Mouse (Mus musculus): ENCODE data around the gene Gm45785. TPM values are rescaled to one million over a fixed set of nuclear protein-coding genes. Genes with fewer than 3 reads are reported as not detected.

Gm45785 gene
- total RNA-seq, 2 experiments from 2014 or later: not detected

DNA sequence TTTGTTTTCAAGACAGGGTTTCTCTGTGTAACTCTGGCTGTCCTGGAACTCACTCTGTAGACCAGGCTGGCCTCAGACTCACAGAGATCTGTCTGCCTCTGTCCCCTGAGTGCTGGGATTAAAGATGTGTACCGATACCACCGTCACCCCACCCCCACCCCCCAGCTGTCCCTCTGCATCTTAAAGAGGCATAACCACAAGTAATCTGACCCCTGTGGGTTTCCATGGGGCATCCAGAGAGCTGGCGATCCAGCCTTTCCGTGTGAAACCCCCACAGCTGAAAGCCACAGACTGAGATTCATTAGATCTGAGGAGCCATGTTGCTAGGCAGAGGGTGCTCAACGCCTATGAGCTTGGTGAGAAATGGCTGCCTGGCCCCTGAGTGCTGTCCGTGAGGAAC, 3.9 kb upstream of the Gm45785 start:
- DNase-seq: no peak
- intact Hi-C loops (cut with DNase I): no loop called here

GRCm38 (mm10) chr7:140858746-140859145, 2.6 kb upstream of the Gm45785 start:
- intact Hi-C loops (cut with DNase I): no loop called here

GRCm38 (mm10) chr7:140857550-140858505, 1.7 kb upstream of the Gm45785 start, which contains the start of gene Bet1l:
Gene Bet1l (minus strand): TSS chr7:140857577.
- no peak for DNase-seq
- intact Hi-C loops (cut with DNase I): loop anchor here (2.0 kb wide), 1 partner anchor 23 kb away; the partner anchor contains the start of gene Psmd13

More at GRCm38 (mm10) chr7:140858746-140859145, 2.6 kb upstream of the Gm45785 start:
- DNase-seq: no peak

DNA sequence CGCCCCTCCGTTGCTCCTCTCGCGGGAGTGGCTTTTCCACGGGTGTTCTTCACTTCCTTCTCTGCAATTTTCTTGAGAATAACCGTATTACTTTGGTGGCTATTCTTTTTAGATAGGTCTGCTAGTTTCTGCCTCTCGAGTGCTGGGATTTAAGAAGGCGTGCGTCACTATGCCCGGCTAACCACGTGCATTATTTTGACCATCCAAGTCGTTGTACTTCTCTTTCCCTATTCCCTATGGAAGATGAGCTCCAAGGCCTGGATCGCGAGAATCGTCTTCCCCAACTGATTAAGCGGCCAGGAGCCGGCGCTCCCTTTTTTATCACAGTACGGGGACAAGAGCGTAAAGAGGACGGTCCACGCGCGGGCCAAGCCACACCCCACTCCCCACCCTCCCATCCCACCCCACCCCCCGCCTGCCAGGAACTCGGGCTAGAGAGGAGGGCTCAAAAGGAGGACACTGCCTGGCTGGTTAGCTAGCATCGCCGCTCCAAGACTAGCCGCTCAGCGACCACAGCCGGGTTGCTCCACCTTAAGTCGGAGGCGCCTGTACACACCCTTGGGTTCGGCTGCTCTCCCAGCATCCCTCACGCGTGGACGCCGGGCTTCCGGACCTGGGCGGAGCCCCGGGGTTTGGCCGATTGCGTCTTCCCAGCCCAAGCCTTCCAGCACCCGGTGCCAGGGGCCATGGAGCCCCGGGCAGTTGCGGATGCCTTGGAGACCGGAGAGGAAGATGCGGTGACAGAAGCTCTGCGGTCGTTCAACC, 836 bp upstream of the Gm45785 start, which contains the start of gene Ric8a:
Gene Ric8a (plus strand): TSS at position 173 of the 765 bp plus-strand sequence.
- DNase-seq: peak; percentile 87 to 88
- intact Hi-C loops (cut with DNase I): loop anchor here (2.0 kb wide), 1 partner anchor 24 kb away; the partner anchor contains the start of gene Psmd13

DNA sequence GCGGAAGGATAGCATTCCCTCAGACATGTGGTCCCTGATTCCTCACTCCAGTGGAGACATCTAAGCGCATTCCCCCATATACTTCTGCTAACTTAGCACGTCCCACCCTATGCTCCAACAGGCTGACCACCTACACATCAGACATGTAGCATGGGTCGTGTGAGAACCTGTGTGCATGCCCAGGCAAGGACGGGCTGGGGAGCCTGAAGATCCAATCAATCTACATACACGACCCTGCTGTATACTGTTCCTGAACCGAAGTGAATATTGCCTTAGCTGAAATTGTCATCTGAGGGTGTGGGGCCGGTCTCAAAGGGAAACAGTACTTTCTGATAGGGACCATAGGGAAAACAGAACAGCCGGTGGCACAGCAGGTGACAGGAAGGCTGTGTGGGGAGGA, 950 bp downstream of the Gm45785 start:
- intact Hi-C loops (cut with DNase I): loop anchor here (2.0 kb wide), 1 partner anchor 48 kb away; no protein-coding TSS in a partner anchor
- no peak for DNase-seq

DNA sequence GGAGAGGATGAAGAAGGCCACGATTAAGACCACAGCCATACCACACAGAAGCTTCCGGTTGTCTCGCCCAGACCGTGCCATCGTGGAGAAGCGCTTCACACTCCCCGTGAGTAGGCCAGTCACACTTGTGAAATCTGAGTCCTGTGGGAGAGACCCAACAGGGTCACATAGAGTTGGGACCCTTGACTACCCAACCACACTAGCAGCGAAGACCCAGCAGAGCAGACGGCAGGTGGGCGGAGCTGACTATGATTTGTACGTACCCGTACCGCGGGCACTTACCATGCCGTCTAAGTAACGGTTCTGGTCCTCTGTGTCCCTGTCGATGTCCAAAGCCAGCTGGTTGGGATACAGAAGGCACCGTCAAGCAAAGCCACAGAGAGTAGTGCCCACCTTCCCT, 1.6 kb downstream of the Gm45785 start:
- intact Hi-C loops (cut with DNase I): loop anchor here (2.0 kb wide), 1 partner anchor 48 kb away; no protein-coding TSS in a partner anchor
- no peak for DNase-seq

GRCm38 (mm10) chr7:140853386-140853785, 2.7 kb downstream of the Gm45785 start:
- no peak for DNase-seq
- intact Hi-C loops (cut with DNase I): no loop called here

DNA sequence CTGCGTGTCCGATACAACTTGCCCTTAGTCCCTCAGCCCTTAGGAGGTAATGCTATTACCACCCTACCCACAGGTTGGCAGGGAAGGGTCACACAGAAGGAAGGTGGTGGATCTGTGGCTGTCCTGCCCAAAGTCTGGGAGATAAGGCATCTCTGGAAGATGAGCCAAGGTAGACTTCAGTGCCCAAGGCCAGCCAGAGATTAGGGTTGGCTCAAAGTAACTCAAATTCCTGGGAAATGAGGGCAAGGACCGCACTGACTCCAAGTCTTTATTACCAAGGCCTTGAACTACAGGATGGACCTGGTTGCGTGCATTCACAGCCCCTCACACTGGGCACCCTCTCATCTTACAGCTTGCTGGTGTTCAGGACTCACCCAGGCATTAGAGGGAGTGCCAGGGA, 4.2 kb downstream of the Gm45785 start:
- intact Hi-C loops (cut with DNase I): no loop called here

DNA sequence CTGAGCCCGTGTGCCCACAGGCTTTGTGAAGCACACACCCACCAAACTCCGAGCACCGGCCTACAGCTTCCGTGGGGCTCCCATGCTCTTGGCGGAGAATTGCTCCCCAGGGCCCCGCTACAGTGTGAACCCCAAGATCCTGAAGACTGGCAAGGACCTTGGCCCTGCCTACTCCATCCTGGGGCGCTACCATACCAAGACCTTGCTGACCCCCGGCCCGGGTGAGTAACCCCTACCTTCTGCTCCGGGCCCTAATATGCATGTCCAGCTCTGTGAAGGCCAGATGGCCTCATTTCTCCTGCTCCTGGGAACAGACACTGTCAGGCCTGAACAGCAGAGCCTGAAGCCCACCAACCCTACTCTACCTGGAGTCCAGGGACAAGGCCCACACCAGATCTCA, 7.5 kb downstream of the Gm45785 start:
- no peak for DNase-seq
- intact Hi-C loops (cut with DNase I): loop anchor here (5.0 to 10.0 kb wide), 2 partner anchors 219 to 326 kb away; partner anchors contain the start of gene Rnh1

More for the DNA sequence above, 4.2 kb downstream of the Gm45785 start:
- DNase-seq: no peak

DNA sequence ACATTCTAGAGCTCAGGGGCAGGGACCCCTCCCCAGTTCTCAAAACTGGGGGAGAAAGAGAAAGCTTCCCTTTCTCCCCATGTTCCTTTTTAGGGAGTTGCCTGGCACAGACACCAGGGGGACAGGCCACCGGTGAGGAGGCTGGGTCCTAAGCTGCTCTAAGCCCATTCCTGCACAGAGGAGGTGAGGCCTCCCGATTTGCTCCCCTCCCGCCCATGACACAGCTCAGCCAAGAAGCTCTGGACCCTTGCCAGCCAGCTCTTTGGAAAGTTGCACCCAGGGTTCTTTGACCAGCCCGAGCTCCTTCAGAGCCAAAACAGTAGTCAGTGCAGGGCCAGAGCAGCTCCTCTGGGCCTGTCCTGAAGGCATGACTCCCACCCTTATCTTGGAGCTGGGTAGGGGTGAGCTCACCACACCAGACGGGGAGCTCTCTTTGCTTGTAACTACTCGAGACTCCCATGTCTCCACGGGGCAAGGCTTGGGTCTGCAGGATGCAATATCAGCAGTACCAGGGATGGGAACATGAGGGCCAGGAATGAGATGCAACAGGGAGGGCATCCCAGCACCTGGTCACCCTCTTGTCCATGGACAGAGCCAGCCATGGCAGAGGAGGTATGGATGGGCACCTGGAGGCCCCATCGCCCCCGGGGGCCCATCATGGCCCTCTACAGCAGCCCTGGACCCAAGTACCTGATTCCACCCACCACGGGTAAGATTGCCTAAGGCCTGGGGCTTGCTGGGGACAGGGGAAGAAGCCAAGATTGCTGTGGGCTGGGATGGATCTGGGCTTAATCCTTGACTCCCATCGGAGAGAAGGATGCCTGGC, 8.2 kb downstream of the Gm45785 start, which contains the start of gene Odf3:
Gene Odf3 (plus strand): TSS at position 51 of the 826 bp plus-strand sequence.
- intact Hi-C loops (cut with DNase I): loop anchor here (5.0 to 10.0 kb wide), 2 partner anchors 219 to 327 kb away; partner anchors contain the start of gene Rnh1
- no peak for DNase-seq

- DNase-seq: no peak
- intact Hi-C loops (cut with DNase I): loop anchor here (5.0 to 10.0 kb wide), 2 partner anchors 221 to 328 kb away; partner anchors contain the start of gene Rnh1
These were observed 9.5 kb downstream of the Gm45785 start for GRCm38 (mm10) chr7:140846676-140847075.

GRCm38 (mm10) chr7:140845683-140846082, 10.4 kb downstream of the Gm45785 start:
- no peak for DNase-seq
- intact Hi-C loops (cut with DNase I): loop anchor here (1.0 to 10.0 kb wide), 3 partner anchors 58 to 329 kb away; partner anchors contain the start of gene Rnh1

- DNase-seq: peak; percentile 81 to 86
- intact Hi-C loops (cut with DNase I): loop anchor here (1.0 to 10.0 kb wide), 4 partner anchors 58 to 330 kb away; partner anchors contain the start of gene Rnh1
These were observed 11.0 kb downstream of the Gm45785 start, which contains the start of gene Scgb1c1 for GRCm38 (mm10) chr7:140844905-140845665. Gene Scgb1c1 (plus strand): TSS chr7:140845547.

- intact Hi-C loops (cut with DNase I): loop anchor here (5.0 to 10.0 kb wide), 2 partner anchors 203 to 331 kb away; partner anchors contain the start of gene Rnh1
- no peak for DNase-seq
These were observed 12.3 kb downstream of the Gm45785 start for GRCm38 (mm10) chr7:140843806-140844205.

DNA sequence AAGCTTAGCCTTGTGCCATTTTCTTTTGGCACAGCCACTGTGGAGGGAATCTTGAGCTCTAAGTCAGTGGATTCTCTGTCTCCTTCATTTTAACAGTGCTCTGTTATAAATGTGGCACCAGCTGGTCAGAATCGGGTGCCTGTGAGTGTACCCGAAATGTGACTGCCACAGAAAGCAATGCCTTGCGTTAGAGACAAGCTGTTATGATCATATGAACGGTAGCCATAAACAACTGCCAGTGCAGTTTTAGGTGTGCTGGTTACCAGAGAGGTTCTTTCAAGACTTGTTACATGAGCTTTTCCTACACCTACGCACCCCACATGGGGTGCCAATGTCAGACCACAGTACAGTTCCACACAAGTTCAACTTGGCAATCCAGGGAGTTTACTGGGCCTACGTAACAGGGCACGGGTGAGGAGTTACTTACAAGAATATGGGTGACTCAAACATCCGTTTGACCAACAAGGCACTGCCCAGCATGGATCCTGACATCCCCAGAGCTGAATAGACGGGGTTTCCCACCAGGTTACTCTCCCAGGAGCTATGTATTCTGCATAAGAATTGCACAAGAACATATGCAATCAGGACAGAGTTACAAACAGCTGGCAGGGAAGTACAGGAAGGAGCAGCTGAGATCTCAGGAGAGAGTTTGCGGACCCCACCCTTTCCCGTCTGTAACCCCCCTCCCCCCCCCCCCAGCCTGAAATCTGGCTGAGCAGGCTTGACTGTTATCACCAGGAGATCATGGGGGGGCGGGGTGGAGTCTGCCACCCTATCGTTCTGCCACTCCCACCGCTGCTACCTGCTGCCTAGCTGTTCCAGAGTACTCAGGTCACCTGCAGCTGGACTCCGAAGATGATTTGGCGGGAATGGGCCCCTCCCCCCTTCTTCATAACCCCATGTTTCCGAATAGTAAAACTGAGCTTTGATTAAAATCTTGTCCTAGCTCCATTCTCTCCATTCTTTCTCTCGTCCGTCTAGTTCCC, 15.1 kb downstream of the Gm45785 start:
- intact Hi-C loops (cut with DNase I): loop anchor here (5.0 to 10.0 kb wide), 2 partner anchors 206 to 334 kb away; partner anchors contain the start of gene Rnh1
- no peak for DNase-seq

- intact Hi-C loops (cut with DNase I): no loop called here
- no peak for DNase-seq
These were observed 16.6 kb downstream of the Gm45785 start for GRCm38 (mm10) chr7:140839556-140839955.

Data from gastrocnemius, postnatal 36 days (tissue).